Comparison of ENCODE assay signal across 18 mouse cellular contexts in the genomic region with DNA sequence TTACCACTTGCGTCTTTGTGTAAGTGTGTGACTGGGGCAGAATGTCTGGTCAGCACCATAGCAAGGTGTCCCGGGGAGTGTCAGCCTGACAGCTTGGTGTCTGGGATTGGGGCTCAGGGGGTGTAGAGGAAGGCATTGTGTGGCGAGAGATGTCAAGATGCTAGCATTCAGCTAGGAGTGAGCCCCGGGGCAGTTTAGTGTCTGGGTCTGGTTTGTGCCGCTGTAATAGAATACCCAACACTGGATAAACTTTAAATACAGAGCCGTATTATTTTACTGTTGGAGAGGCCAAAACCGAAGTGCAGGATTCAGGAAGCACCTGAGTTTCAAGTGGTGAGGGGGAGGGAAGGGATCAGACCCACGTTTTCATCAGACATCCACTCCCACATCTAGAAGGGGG.
"Had no signal": no experiment of that assay in that cellular context is flagged by ENCODE, and none has a peak within 500 bp of the region (broad histone marks: within the 10 kb centered on the region; RNA-seq: fewer than 3 reads in every experiment).

No protein-coding gene starts in this region.

- H3K36me3 ChIP-seq: kidney, embryonic 15.5 days; limb, embryonic 13.5 days; midbrain, embryonic 13.5 days; neural tube, embryonic 15.5 days had no signal

- H3K9ac ChIP-seq: kidney, embryonic 15.5 days; limb, embryonic 13.5 days; liver, embryonic 14.5 days; midbrain, embryonic 13.5 days; neural tube, embryonic 15.5 days had no signal

- H3K27me3 ChIP-seq: kidney, embryonic 15.5 days; limb, embryonic 13.5 days; midbrain, embryonic 13.5 days; neural tube, embryonic 15.5 days had no signal

- H3K4me2 ChIP-seq: kidney, embryonic 15.5 days; limb, embryonic 13.5 days; midbrain, embryonic 13.5 days had no signal

- H3K27ac ChIP-seq: kidney, embryonic 15.5 days; limb, embryonic 13.5 days; liver, embryonic 14.5 days; midbrain, embryonic 13.5 days had no signal

- ATAC-seq: intestine, embryonic 16.5 days; lung, postnatal 0 days had no signal

- H3K9me3 ChIP-seq: kidney, embryonic 15.5 days; midbrain, embryonic 13.5 days; neural tube, embryonic 15.5 days had no signal

- DNase-seq: kidney, adult 2 months; kidney, postnatal 14 days; layer of hippocampus, adult 9-11 months; layer of hippocampus, postnatal 36 days; lung, adult 2 months; lung, postnatal 36 days; right cerebral cortex, adult 18-20 months; right cerebral cortex, postnatal 25 days; thymus, adult 18-20 months; thymus, postnatal 14 days had no signal

- H3K4me3 ChIP-seq: kidney, embryonic 15.5 days; limb, embryonic 13.5 days; midbrain, embryonic 13.5 days; myocyte; neural tube, embryonic 15.5 days had no signal
